Mouse (Mus musculus): ENCODE measurements around the gene Ptpn1. TPM values are rescaled to one million over a fixed set of nuclear protein-coding genes. Genes with fewer than 3 reads are reported as not detected.
A peak's percentile ranks its signal among the peaks of the same experiment; 100 is the strongest.

Ptpn1 gene
- total RNA-seq, 2 experiments from 2014 or later = 28.5 to 31.3 TPM

GRCm38 (mm10) chr2:167964320-167964719, 32.5 kb downstream of the Ptpn1 start:
- no peak for DNase-seq (ENCODE audit: low spot score in 2 of 2)

- no peak for DNase-seq (ENCODE audit: low spot score in 2 of 2)
Observed at GRCm38 (mm10) chr2:167965911-167966310, 34.1 kb downstream of the Ptpn1 start.

GRCm38 (mm10) chr2:167968504-167968903, 36.6 kb downstream of the Ptpn1 start:
- DNase-seq (ENCODE audit: low spot score in 2 of 2) = no peak

- no peak for DNase-seq (ENCODE audit: low spot score in 2 of 2)
Observed at GRCm38 (mm10) chr2:167969851-167970541, 38.1 kb downstream of the Ptpn1 start.

- no peak for DNase-seq (ENCODE audit: low spot score in 2 of 2)
Observed at GRCm38 (mm10) chr2:167972146-167972545, 40.3 kb downstream of the Ptpn1 start.

- DNase-seq (ENCODE audit: low spot score in 2 of 2) = no peak
Observed at GRCm38 (mm10) chr2:167972809-167973208, 41.0 kb downstream of the Ptpn1 start.

GRCm38 (mm10) chr2:167975746-167976145, 43.9 kb downstream of the Ptpn1 start:
- no peak for DNase-seq (ENCODE audit: low spot score in 2 of 2)

- no peak for DNase-seq (ENCODE audit: low spot score in 2 of 2)
Observed at GRCm38 (mm10) chr2:167978271-167978670, 46.4 kb downstream of the Ptpn1 start.

- no peak for DNase-seq (ENCODE audit: low spot score in 2 of 2)
Observed at GRCm38 (mm10) chr2:167980391-167980790, 48.5 kb downstream of the Ptpn1 start.

GRCm38 (mm10) chr2:167982646-167983045, 50.8 kb downstream of the Ptpn1 start:
- DNase-seq (ENCODE audit: low spot score in 2 of 2) = no peak

GRCm38 (mm10) chr2:167984371-167984770, 52.5 kb downstream of the Ptpn1 start:
- DNase-seq (ENCODE audit: low spot score in 2 of 2) = no peak

GRCm38 (mm10) chr2:167984946-167985345, 53.1 kb downstream of the Ptpn1 start:
- no peak for DNase-seq (ENCODE audit: low spot score in 2 of 2)

GRCm38 (mm10) chr2:167986762-167987161, 54.9 kb downstream of the Ptpn1 start:
- DNase-seq (ENCODE audit: low spot score in 2 of 2) = peak in 1 of 2 experiments; percentile 56

GRCm38 (mm10) chr2:167987640-167988039, 55.8 kb downstream of the Ptpn1 start:
- no peak for DNase-seq (ENCODE audit: low spot score in 2 of 2)

GRCm38 (mm10) chr2:167989310-167989709, 57.5 kb downstream of the Ptpn1 start:
- peak; percentile 50 to 70 for DNase-seq (ENCODE audit: low spot score in 2 of 2)

- DNase-seq (ENCODE audit: low spot score in 2 of 2) = no peak
Observed at GRCm38 (mm10) chr2:167993260-167993659, 61.4 kb downstream of the Ptpn1 start.

GRCm38 (mm10) chr2:167995870-167996635, 64.2 kb downstream of the Ptpn1 start:
- DNase-seq (ENCODE audit: low spot score in 2 of 2) = no peak

- no peak for DNase-seq (ENCODE audit: low spot score in 2 of 2)
Observed at GRCm38 (mm10) chr2:167996672-167997215, 64.9 kb downstream of the Ptpn1 start.

- DNase-seq (ENCODE audit: low spot score in 2 of 2) = no peak
Observed at GRCm38 (mm10) chr2:167997562-167997961, 65.7 kb downstream of the Ptpn1 start.

GRCm38 (mm10) chr2:167999145-167999743, 67.4 kb downstream of the Ptpn1 start:
- DNase-seq (ENCODE audit: low spot score in 2 of 2) = no peak

- no peak for DNase-seq (ENCODE audit: low spot score in 2 of 2)
Observed at GRCm38 (mm10) chr2:168002188-168002587, 70.3 kb downstream of the Ptpn1 start.

- DNase-seq (ENCODE audit: low spot score in 2 of 2) = no peak
Observed at GRCm38 (mm10) chr2:168002884-168003283, 71.0 kb downstream of the Ptpn1 start.

Data from gastrocnemius, postnatal 4 days (tissue).